Mouse (Mus musculus) liver, embryonic 15.5 days (tissue): ENCODE data around the gene Bmpr1b. TPM values are rescaled to one million over a fixed set of nuclear protein-coding genes. Genes with fewer than 3 reads are reported as not detected.

Source experiments
- ATAC-seq: fragments of 200-750 bp; cut with Nextera tagmentation; 2 replicates; pipeline ENCODE4 v1.8.0; 2017; ENCODE audit warnings: moderate number of reproducible peaks, mild to moderate bottlenecking, moderate library complexity; ENCODE audit not compliant: insufficient read depth
- H3K27ac ChIP-seq: fragments of 300-500 bp; sonication (generic); replicated peaks from 2 replicates; pipeline ENCODE4 v1.5.1; 2015; ENCODE audit warnings: mild to moderate bottlenecking, inconsistent platforms
- H3K27me3 ChIP-seq: fragments of 300-500 bp; sonication (generic); 2 replicates; pipeline ENCODE4 v1.6.1; 2015; ENCODE audit warnings: mild to moderate bottlenecking, inconsistent platforms
- H3K36me3 ChIP-seq: fragments of 300-500 bp; sonication (generic); replicated peaks from 2 replicates; pipeline ENCODE4 v1.6.1; 2015; ENCODE audit warnings: moderate library complexity, mild to moderate bottlenecking, inconsistent platforms
- H3K4me1 ChIP-seq: fragments of 300-500 bp; sonication (generic); replicated peaks from 2 replicates; pipeline ENCODE4 v1.6.1; 2015; ENCODE audit warnings: inconsistent platforms
- H3K4me2 ChIP-seq: fragments of 300-500 bp; sonication (generic); 2 replicates; pipeline ENCODE4 v1.6.1; 2015; ENCODE audit warnings: moderate library complexity, mild to moderate bottlenecking, inconsistent platforms
- H3K4me3 ChIP-seq: fragments of 300-500 bp; sonication (generic); replicated peaks from 2 replicates; pipeline ENCODE4 v1.5.1; 2015; ENCODE audit warnings: mild to moderate bottlenecking, inconsistent platforms
- H3K9ac ChIP-seq: fragments of 300-500 bp; sonication (generic); 2 replicates; pipeline ENCODE4 v1.6.1; 2015; ENCODE audit warnings: moderate library complexity, mild to moderate bottlenecking, inconsistent platforms
- H3K9me3 ChIP-seq: fragments of 300-500 bp; sonication (generic); replicated peaks from 2 replicates; pipeline ENCODE4 v1.6.1; 2016; ENCODE audit warnings: inconsistent platforms
- WGBS: fragments of 180-500 bp; shearing (Covaris S2); methylation state at CpG from one replicate; pipeline ENCODE4 v1.1.7; 2015; ENCODE audit warnings: mixed read lengths; ENCODE audit not compliant: insufficient replicate concordance; 5-methylcytosine and 5-hydroxymethylcytosine counted together
- polyA plus RNA-seq: library from polyadenylated mRNA; unstranded; fragments of >200 nt; fragmentation: Nextera tagmentation; extraction: Ambion mirVana; gene quantifications from 2 replicates; pipeline ENCODE4 v1.2.1, GENCODE M21; 2015

The Bmpr1b gene
- polyA plus RNA-seq, 1 experiment from 2014 or later: 0.12 TPM

DNA sequence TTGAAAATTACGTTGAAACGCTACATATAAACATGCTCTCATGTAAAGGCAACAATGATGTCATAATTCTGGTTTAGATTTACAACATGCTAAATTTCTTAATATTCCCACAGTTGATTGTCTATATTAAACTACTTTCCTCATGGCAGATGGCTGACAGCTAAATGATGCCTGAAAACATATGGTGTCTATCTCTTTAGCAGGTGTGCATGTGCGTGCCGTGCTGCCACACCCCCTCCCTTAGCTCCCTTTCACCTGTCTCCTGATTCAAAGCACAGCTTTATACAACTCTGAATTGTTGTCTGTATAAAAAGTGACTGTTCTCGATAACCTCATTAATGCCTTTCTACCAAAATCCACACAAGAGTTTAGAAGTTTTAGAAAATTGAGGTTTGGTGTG is 229.0 kb downstream of the Bmpr1b start:
- Histone ChIP-seq H3K4me3 (no peak overlapping the region), H3K27ac (no peak overlapping the region), H3K4me2 (no peak overlapping the region), H3K36me3 (no peaks in the 10 kb centered on the region), H3K9ac (no peak overlapping the region), H3K9me3 (no peaks in the 10 kb centered on the region), H3K4me1 (no peaks in the 10 kb centered on the region), H3K27me3 (no peaks in the 10 kb centered on the region)
- 66% methylated on average over 5 of the region's 5 CpGs for WGBS
- ATAC-seq: no peak

DNA sequence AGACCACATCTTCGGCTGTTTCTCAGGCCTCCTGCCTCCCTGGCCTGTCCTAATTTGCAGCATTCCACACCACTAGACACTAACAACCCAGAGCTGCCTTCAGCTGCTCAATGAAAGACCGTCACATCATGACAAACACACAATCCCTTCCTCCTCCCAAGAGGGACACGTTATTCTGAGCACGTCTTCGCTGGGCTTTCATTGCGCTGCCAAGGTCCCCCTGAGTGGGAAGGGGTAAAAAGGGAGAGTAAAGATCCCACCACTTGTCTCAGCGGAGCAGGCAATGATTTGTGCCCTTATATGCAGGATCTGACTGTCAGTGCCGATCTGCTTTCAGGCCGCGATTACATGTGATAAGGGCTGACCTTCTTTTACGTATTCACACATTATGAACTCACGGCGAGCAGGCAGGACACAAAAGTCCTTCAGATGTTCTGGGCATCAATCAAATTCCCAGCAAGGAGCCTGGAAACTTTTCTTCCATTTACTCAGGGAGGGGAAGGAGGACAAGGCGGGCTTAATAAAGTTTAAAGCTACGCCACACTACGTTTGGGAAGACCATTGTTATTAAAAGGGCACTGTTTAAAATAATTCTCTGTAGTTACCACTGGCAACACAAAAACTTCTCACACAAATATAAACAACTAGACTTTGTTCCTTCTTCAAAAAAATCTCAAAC is 232.5 kb downstream of the Bmpr1b start:
- Histone ChIP-seq H3K9ac (no peak overlapping the region), H3K4me2 (no peak overlapping the region), H3K4me1 (no peaks in the 10 kb centered on the region), H3K36me3 (no peaks in the 10 kb centered on the region), H3K9me3 (no peaks in the 10 kb centered on the region), H3K27me3 (no peaks in the 10 kb centered on the region), H3K27ac (no peak overlapping the region), H3K4me3 (no peak overlapping the region)
- WGBS: 60% methylated on average over 16 of the region's 16 CpGs
- ATAC-seq: no peak

DNA sequence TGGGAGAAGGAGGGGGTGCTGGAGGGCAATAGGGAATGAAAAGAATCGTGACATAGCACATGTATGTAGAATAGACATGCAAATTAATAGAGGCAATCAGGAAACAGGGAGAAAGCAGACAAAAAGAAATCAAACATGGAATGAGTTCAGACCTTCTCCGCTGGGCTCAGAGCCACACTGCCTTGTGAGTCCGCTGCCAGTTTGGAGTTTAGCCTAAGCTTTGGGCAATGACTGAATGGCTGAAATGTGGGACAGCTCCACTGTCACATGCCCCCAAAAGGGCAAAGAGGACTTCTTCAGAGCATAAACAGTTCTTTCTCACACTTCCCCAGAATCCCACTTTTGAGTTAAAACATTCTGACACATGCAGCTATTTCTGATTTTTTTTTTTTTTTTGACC is 236.3 kb downstream of the Bmpr1b start:
- no peaks in the 10 kb centered on the region for H3K27me3 ChIP-seq
- WGBS: 66% methylated on average over 3 of the region's 3 CpGs
- no peak overlapping the region for H3K4me2 ChIP-seq
- no peaks in the 10 kb centered on the region for H3K36me3 ChIP-seq
- H3K27ac ChIP-seq: no peak overlapping the region
- no peak for ATAC-seq
- no peaks in the 10 kb centered on the region for H3K9me3 ChIP-seq
- no peak overlapping the region for H3K4me3 ChIP-seq
- no peak overlapping the region for H3K9ac ChIP-seq
- H3K4me1 ChIP-seq: no peaks in the 10 kb centered on the region

DNA sequence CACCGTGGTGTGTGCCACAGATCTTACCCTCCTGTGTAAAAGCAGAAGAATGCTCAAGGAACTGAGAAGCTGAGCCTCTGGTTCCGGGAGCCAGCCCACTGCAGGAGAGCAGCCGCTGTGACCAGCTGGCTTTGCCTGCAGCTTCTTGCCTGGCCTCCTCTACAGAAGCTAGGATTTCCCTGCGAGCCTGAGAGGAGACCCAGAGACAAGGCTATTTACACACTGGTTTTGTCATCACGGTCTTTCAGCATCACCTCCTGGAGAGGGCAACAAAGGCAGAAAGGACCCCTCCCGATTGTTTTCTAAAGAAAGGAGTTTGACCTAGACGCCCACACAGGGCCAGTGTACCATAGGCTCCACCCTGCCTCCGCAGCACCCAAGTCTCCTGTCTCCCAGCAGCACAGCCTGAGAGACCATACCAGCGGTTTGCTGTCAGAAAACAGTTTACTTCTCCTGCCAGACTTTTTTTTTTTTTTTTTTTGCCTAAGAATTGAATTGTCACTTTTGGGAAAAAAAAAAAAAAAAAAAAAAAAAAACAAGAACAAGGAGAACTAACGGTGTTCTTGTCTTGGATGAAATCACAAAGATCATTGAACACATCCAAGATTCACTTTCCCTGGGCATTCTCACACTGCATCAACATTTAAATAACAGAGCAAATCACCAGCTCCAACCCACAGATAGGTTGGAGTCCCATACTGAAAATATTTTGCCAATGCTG is 237.7 kb downstream of the Bmpr1b start:
- H3K27ac ChIP-seq: no peak overlapping the region
- H3K4me2 ChIP-seq: no peak overlapping the region
- 3% methylated on average over 10 of the region's 10 CpGs for WGBS
- H3K4me1 ChIP-seq: no peaks in the 10 kb centered on the region
- no peaks in the 10 kb centered on the region for H3K9me3 ChIP-seq
- no peaks in the 10 kb centered on the region for H3K36me3 ChIP-seq
- no peak overlapping the region for H3K4me3 ChIP-seq
- H3K9ac ChIP-seq: no peak overlapping the region
- ATAC-seq: no peak
- no peaks in the 10 kb centered on the region for H3K27me3 ChIP-seq

DNA sequence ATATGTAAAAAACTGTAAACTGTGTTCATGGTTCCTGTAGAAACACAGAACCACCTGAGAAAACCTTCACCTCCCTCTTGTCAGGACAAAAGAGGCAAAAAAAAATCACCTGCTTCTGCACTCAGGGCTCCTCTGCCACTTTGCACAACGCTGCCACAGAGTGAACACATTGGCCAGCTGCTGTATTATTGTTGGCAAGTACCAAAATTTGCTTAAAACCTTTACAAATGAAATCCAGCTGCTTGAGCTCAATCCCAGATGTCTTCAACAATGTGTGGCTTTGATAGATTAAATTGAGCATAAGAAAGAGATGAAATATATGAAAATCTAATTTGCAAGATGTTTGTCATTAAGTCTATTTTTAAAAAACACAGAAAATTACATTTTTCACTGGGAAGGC is 245.8 kb downstream of the Bmpr1b start:
- WGBS: 50% methylated on average over 1 of the region's 1 CpGs
- no peak overlapping the region for H3K9ac ChIP-seq
- no peak overlapping the region for H3K27ac ChIP-seq
- H3K4me3 ChIP-seq: no peak overlapping the region
- no peaks in the 10 kb centered on the region for H3K27me3 ChIP-seq
- no peaks in the 10 kb centered on the region for H3K9me3 ChIP-seq
- no peaks in the 10 kb centered on the region for H3K36me3 ChIP-seq
- no peak overlapping the region for H3K4me2 ChIP-seq
- ATAC-seq: no peak
- no peaks in the 10 kb centered on the region for H3K4me1 ChIP-seq

DNA sequence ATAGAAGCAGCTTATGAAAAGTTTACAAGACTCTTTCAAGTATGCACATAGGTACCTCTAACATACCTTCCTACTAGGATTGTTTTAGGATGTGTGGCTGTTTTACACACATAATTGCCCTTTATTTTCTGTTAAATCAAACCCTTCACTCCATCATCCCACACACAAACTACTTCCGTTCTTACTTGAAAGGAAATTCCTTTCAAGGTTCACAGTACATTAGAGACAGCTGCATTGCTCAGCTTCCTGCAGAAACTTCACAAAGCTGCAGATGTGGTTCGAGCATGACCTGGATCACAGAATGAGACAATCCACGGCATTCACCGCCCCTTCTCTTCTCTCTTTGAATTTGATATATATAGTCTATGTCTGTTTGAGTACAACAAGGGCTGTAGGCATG is 248.1 kb downstream of the Bmpr1b start:
- no peak overlapping the region for H3K4me2 ChIP-seq
- no peaks in the 10 kb centered on the region for H3K4me1 ChIP-seq
- no peaks in the 10 kb centered on the region for H3K9me3 ChIP-seq
- H3K4me3 ChIP-seq: no peak overlapping the region
- 29% methylated on average over 4 of the region's 4 CpGs for WGBS
- H3K9ac ChIP-seq: no peak overlapping the region
- H3K27me3 ChIP-seq: no peaks in the 10 kb centered on the region
- H3K27ac ChIP-seq: no peak overlapping the region
- no peaks in the 10 kb centered on the region for H3K36me3 ChIP-seq
- no peak for ATAC-seq

DNA sequence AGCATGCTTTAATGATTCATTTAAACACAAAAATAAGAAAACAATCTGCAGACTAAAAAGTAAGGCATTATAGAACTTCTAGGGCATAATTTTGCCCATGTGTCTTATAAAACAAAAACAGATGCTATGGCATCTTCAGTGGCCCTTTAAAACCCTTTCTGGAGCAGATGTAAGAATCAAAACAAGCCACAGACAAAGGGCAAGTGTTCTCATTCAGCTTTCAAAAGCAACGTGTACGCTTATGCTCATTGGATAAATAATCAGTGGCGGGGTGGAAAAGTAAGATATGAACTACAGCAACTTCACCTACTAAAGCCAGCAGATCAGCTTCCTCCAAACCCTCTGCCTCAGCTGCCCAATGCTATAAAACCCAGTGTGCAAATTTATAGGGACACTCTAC is 249.6 kb downstream of the Bmpr1b start:
- Histone ChIP-seq H3K9ac (no peak overlapping the region), H3K4me1 (no peaks in the 10 kb centered on the region), H3K27ac (no peak overlapping the region), H3K4me3 (no peak overlapping the region), H3K9me3 (no peaks in the 10 kb centered on the region), H3K27me3 (no peaks in the 10 kb centered on the region), H3K36me3 (no peaks in the 10 kb centered on the region), H3K4me2 (no peak overlapping the region)
- WGBS: 54% methylated on average over 3 of the region's 3 CpGs
- no peak for ATAC-seq

DNA sequence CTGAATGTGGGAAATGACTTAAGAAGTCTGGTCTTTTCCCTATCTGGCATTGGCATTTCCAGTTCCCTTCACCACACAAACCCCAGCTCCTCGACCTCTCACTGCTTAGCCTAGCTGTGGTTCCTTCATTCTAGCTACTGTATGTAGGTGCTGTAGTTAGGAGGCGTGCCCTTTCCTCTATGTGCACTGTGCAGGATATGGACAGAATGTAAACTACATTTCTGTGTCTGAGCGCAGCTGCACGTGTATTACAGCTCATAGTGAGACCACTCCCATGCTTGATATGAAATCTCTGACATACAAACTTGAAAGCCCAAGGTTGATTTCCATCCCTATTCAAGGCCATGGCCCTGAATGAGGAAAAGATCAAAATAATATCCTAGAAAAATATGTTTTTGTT is 252.1 kb downstream of the Bmpr1b start:
- Histone ChIP-seq H3K9me3 (no peaks in the 10 kb centered on the region), H3K27me3 (no peaks in the 10 kb centered on the region), H3K4me3 (no peak overlapping the region), H3K27ac (no peak overlapping the region), H3K36me3 (no peaks in the 10 kb centered on the region), H3K4me1 (no peaks in the 10 kb centered on the region), H3K9ac (no peak overlapping the region), H3K4me2 (no peak overlapping the region)
- 39% methylated on average over 4 of the region's 4 CpGs for WGBS
- no peak for ATAC-seq

DNA sequence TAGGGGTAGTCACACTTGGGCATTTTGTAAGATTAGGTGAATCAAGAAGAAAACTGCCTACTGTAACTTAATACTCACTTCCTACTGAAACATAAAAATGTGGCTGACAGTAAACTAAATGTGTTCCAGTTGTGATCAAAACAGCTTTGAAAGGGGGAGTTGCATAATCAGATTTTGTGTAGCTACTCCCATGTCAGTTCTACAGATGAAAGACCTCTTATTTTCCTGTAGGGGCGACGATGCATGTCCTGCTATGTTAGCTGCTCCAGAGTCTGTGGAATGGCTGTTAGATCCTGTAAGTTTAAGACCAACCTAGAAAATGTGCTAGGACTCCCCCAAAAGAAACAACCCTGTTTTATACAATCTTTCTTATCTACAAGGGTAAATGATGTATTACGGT is 253.2 kb downstream of the Bmpr1b start:
- Histone ChIP-seq H3K4me2 (no peak overlapping the region), H3K9me3 (no peaks in the 10 kb centered on the region), H3K36me3 (no peaks in the 10 kb centered on the region), H3K4me1 (no peaks in the 10 kb centered on the region), H3K4me3 (no peak overlapping the region), H3K9ac (no peak overlapping the region), H3K27ac (no peak overlapping the region), H3K27me3 (no peaks in the 10 kb centered on the region)
- no peak for ATAC-seq
- WGBS: 74% methylated on average over 3 of the region's 3 CpGs

DNA sequence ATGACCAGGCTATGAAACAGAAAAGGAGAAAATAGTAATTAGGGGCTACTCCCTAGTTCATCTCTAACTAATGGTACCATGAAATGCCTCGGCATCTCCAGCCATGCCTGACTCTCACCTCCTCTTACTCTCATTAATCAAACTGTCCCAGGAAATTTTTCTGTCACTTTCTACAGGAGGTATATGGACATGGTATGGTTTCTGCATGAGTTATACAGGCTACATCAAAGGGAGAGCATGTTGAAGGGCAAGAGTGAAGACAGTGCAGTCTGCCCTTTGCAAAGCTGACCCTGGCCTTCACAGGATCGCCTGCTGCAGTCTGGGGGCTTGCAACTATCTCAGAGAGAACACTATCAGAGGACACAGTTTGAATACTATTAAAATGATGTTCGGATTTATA is 254.6 kb downstream of the Bmpr1b start:
- Histone ChIP-seq H3K36me3 (no peaks in the 10 kb centered on the region), H3K27me3 (no peaks in the 10 kb centered on the region), H3K4me3 (no peak overlapping the region), H3K4me1 (no peaks in the 10 kb centered on the region), H3K9me3 (no peaks in the 10 kb centered on the region), H3K27ac (no peak overlapping the region), H3K9ac (no peak overlapping the region), H3K4me2 (no peak overlapping the region)
- ATAC-seq: no peak
- 54% methylated on average over 3 of the region's 3 CpGs for WGBS

DNA sequence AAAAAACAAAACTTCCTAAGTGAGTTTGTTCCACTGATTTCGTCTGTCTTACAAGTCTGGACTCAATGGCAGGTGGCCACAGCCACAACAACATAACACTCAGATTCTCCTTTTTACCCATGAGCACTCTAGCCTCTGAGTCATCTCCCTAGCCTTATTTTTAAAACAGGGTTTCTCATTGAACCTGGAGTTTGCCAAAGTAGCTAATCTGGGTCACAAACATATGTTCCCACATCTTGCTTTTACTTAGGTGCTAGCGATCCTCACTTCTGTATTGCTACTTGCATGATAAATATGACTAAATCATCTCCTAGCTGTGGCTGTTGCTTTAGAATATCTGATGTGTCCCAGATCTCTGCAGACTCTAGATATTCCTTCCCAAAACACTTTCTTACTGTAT is 260.1 kb downstream of the Bmpr1b start:
- Histone ChIP-seq H3K27me3 (no peaks in the 10 kb centered on the region), H3K4me2 (no peak overlapping the region), H3K9ac (no peak overlapping the region), H3K27ac (no peak overlapping the region), H3K4me1 (no peaks in the 10 kb centered on the region), H3K9me3 (no peaks in the 10 kb centered on the region), H3K36me3 (no peaks in the 10 kb centered on the region), H3K4me3 (no peak overlapping the region)
- no peak for ATAC-seq
- 59% methylated on average over 2 of the region's 2 CpGs for WGBS
